Mouse (Mus musculus) hindbrain, embryonic 11.5 days (tissue): ENCODE results near the gene Drosha. TPM values are rescaled to one million over a fixed set of nuclear protein-coding genes. Genes with fewer than 3 reads are reported as not detected.

Experiments
- ATAC-seq: fragments of 200-750 bp; cut with Nextera tagmentation; 2 replicates; pipeline ENCODE4 v1.8.0; 2017; ENCODE audit warnings: mild to moderate bottlenecking, moderate TSS enrichment, moderate library complexity; ENCODE audit not compliant: low FRiP score
- DNase-seq: peaks from one replicate; pipeline ENCODE4 v3.0.0-alpha.2; 2015; ENCODE audit warnings: low spot score
- H3K27ac ChIP-seq: fragments of 300-500 bp; sonication (generic); 2 replicates; pipeline ENCODE4 v1.5.1; 2014; ENCODE audit warnings: mild to moderate bottlenecking, low read depth, low read length
- H3K27me3 ChIP-seq: fragments of 300-500 bp; sonication (generic); 2 replicates; pipeline ENCODE4 v1.6.1; 2014; ENCODE audit warnings: mild to moderate bottlenecking, low read length, moderate library complexity, mixed read lengths; ENCODE audit not compliant: control insufficient read depth, insufficient read depth
- H3K36me3 ChIP-seq: fragments of 300-500 bp; sonication (generic); 2 replicates; pipeline ENCODE4 v1.6.1; 2014; ENCODE audit warnings: mild to moderate bottlenecking, low read length, moderate library complexity, mixed read lengths; ENCODE audit not compliant: control insufficient read depth, insufficient read depth
- H3K4me1 ChIP-seq: fragments of 300-500 bp; sonication (generic); replicated peaks from 2 replicates; pipeline ENCODE4 v1.6.1; 2014; ENCODE audit warnings: low read length, mixed read lengths; ENCODE audit not compliant: control insufficient read depth, insufficient read depth
- H3K4me2 ChIP-seq: fragments of 300-500 bp; sonication (generic); replicated peaks from 2 replicates; pipeline ENCODE4 v1.6.1; 2014; ENCODE audit warnings: mild to moderate bottlenecking, low read depth, low read length
- H3K4me3 ChIP-seq: fragments of 300-500 bp; sonication (generic); 2 replicates; pipeline ENCODE4 v1.5.1; 2014; ENCODE audit warnings: low read depth, low read length
- H3K9ac ChIP-seq: fragments of 300-500 bp; sonication (generic); 2 replicates; pipeline ENCODE4 v1.6.1; 2014; ENCODE audit warnings: low read depth, low read length
- H3K9me3 ChIP-seq: fragments of 300-500 bp; sonication (generic); 2 replicates; pipeline ENCODE4 v1.6.1; 2016; ENCODE audit warnings: low read length; ENCODE audit not compliant: control insufficient read depth
- WGBS: fragments of 180-500 bp; shearing (Covaris S2); extraction: QIAGEN DNeasy Blood & Tissue Kit; methylation state at CpG from one replicate; pipeline ENCODE4 v1.1.7; 2014; 5-methylcytosine and 5-hydroxymethylcytosine counted together
- polyA plus RNA-seq: library from polyadenylated mRNA; unstranded; fragments of >200 nt; fragmentation: Nextera tagmentation; extraction: Ambion mirVana; gene quantifications from 2 replicates; pipeline ENCODE4 v1.2.1, GENCODE M21; 2014

Drosha gene
- polyA plus RNA-seq, 1 experiment from 2014 or later = 68.4 TPM

- Histone ChIP-seq H3K27ac (no peak overlapping the region), H3K4me1 (no peaks in the 10 kb centered on the region), H3K9me3 (no peaks in the 10 kb centered on the region), H3K27me3 (no peaks in the 10 kb centered on the region), H3K4me2 (no peak overlapping the region), H3K9ac (no peak overlapping the region), H3K36me3 (peaks cover 21% of the 10 kb centered on the region), H3K4me3 (no peak overlapping the region)
- ATAC-seq (no peak), DNase-seq (no peak)
- WGBS = 92% methylated on average over 11 of the region's 11 CpGs
These were observed 16.1 kb downstream of the Drosha start for GRCm38 (mm10) chr15:12840737-12841136.

- WGBS = 81% methylated on average over 7 of the region's 7 CpGs
- no peaks in the 10 kb centered on the region for H3K9me3 ChIP-seq
- DNase-seq (no peak), ATAC-seq (no peak)
- no peak overlapping the region for H3K4me3 ChIP-seq
- H3K4me1 ChIP-seq = no peaks in the 10 kb centered on the region
- H3K4me2 ChIP-seq = no peak overlapping the region
- H3K27me3 ChIP-seq = no peaks in the 10 kb centered on the region
- H3K36me3 ChIP-seq = peaks cover 17% of the 10 kb centered on the region
- H3K9ac ChIP-seq = no peak overlapping the region
- no peak overlapping the region for H3K27ac ChIP-seq
These were observed 18.2 kb downstream of the Drosha start for GRCm38 (mm10) chr15:12842833-12843232.

GRCm38 (mm10) chr15:12848196-12848975 is 23.8 kb downstream of the Drosha start:
- Histone ChIP-seq H3K4me3 (no peak overlapping the region), H3K4me2 (no peak overlapping the region), H3K27ac (no peak overlapping the region), H3K4me1 (no peaks in the 10 kb centered on the region), H3K9me3 (no peaks in the 10 kb centered on the region), H3K9ac (no peak overlapping the region), H3K36me3 (peaks cover 13% of the 10 kb centered on the region), H3K27me3 (no peaks in the 10 kb centered on the region)
- ATAC-seq (no peak), DNase-seq (no peak)
- WGBS = 92% methylated on average over 11 of the region's 11 CpGs

- Histone ChIP-seq H3K4me1 (no peaks in the 10 kb centered on the region), H3K27me3 (no peaks in the 10 kb centered on the region), H3K4me2 (no peak overlapping the region), H3K9me3 (no peaks in the 10 kb centered on the region), H3K4me3 (no peak overlapping the region), H3K36me3 (peaks cover 20% of the 10 kb centered on the region), H3K9ac (no peak overlapping the region), H3K27ac (no peak overlapping the region)
- no peak for ATAC-seq
- WGBS = 88% methylated on average over 4 of the region's 4 CpGs
- no peak for DNase-seq
These were observed 24.8 kb downstream of the Drosha start for GRCm38 (mm10) chr15:12849373-12849772.

GRCm38 (mm10) chr15:12853471-12853870 is 28.9 kb downstream of the Drosha start:
- Histone ChIP-seq H3K4me3 (no peak overlapping the region), H3K9me3 (no peaks in the 10 kb centered on the region), H3K4me2 (no peak overlapping the region), H3K27me3 (no peaks in the 10 kb centered on the region), H3K9ac (no peak overlapping the region), H3K27ac (no peak overlapping the region), H3K36me3 (peaks cover 28% of the 10 kb centered on the region), H3K4me1 (no peaks in the 10 kb centered on the region)
- DNase-seq (no peak), ATAC-seq (no peak)
- 96% methylated on average over 8 of the region's 8 CpGs for WGBS

GRCm38 (mm10) chr15:12856780-12857179 is 32.2 kb downstream of the Drosha start:
- WGBS = 95% methylated on average over 6 of the region's 6 CpGs
- Histone ChIP-seq H3K4me3 (no peak overlapping the region), H3K36me3 (peaks cover 31% of the 10 kb centered on the region), H3K27ac (no peak overlapping the region), H3K27me3 (no peaks in the 10 kb centered on the region), H3K9ac (no peak overlapping the region), H3K4me1 (no peaks in the 10 kb centered on the region), H3K9me3 (no peaks in the 10 kb centered on the region), H3K4me2 (no peak overlapping the region)
- ATAC-seq (no peak), DNase-seq (no peak)

GRCm38 (mm10) chr15:12857840-12858516 is 33.4 kb downstream of the Drosha start:
- no peaks in the 10 kb centered on the region for H3K4me1 ChIP-seq
- no peak overlapping the region for H3K27ac ChIP-seq
- H3K36me3 ChIP-seq = peaks cover 29% of the 10 kb centered on the region
- H3K4me3 ChIP-seq = no peak overlapping the region
- H3K9me3 ChIP-seq = no peaks in the 10 kb centered on the region
- H3K27me3 ChIP-seq = no peaks in the 10 kb centered on the region
- DNase-seq = no peak
- H3K4me2 ChIP-seq = no peak overlapping the region
- 95% methylated on average over 12 of the region's 12 CpGs for WGBS
- H3K9ac ChIP-seq = no peak overlapping the region
- ATAC-seq = no peak

GRCm38 (mm10) chr15:12858645-12859044 is 34.0 kb downstream of the Drosha start:
- WGBS = 93% methylated on average over 3 of the region's 3 CpGs
- no peak for DNase-seq
- Histone ChIP-seq H3K27me3 (no peaks in the 10 kb centered on the region), H3K36me3 (peaks cover 23% of the 10 kb centered on the region), H3K4me3 (no peak overlapping the region), H3K27ac (no peak overlapping the region), H3K4me1 (no peaks in the 10 kb centered on the region), H3K4me2 (no peak overlapping the region), H3K9ac (no peak overlapping the region), H3K9me3 (no peaks in the 10 kb centered on the region)
- ATAC-seq = no peak

- 83% methylated on average over 3 of the region's 3 CpGs for WGBS
- Histone ChIP-seq H3K27me3 (no peaks in the 10 kb centered on the region), H3K36me3 (peaks cover 9% of the 10 kb centered on the region), H3K9ac (no peak overlapping the region), H3K4me3 (no peak overlapping the region), H3K4me1 (no peaks in the 10 kb centered on the region), H3K27ac (no peak overlapping the region), H3K4me2 (no peak overlapping the region), H3K9me3 (no peaks in the 10 kb centered on the region)
- ATAC-seq (no peak), DNase-seq (no peak)
These were observed 37.4 kb downstream of the Drosha start for GRCm38 (mm10) chr15:12862061-12862460.
